Mouse (Mus musculus): ENCODE measurements around the gene Msi2.

Msi2 gene

DNA sequence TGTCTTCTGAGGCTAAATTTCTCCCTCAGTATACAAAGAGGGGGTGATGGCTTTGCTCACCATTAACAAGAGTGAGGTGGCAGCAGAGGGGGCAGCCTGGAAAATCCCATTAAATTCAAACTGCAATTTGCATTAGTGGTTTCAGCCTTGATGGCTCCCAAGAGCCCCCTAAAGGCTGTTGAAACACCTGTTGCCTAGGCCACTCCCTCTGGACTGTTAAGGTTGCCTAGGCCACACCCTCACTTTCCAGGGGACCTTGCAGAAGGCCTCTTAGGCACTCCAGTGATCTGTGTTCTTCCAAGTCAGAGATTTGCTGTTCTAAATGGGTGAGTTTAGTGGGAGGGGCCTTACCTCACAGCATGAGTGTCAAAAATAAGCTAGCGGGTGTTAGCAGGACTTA is 232.3 kb downstream of the Msi2 start:
- no peak for DNase-seq (ENCODE audit: low spot score in 2 of 2)

DNA sequence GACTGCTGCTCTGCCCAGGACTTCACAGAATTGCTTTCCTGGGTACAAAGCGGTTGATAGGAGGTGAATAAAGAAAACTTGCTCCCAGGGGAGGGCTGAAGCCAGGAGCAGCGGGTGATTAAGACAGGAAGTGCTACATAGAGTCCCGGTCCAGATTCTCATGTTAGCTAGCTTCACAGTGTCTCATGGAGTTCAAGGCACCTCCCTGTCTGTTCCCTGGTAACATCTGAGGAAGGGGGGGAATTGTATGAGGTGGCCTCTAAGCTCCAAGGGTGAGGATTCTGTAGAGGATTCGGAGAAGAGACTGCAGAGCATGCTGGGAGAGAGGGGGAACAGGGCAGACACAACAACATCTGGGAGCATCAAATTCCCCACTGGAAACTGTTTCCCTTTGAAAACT is 233.2 kb downstream of the Msi2 start:
- DNase-seq (ENCODE audit: low spot score in 2 of 2) = no peak

DNA sequence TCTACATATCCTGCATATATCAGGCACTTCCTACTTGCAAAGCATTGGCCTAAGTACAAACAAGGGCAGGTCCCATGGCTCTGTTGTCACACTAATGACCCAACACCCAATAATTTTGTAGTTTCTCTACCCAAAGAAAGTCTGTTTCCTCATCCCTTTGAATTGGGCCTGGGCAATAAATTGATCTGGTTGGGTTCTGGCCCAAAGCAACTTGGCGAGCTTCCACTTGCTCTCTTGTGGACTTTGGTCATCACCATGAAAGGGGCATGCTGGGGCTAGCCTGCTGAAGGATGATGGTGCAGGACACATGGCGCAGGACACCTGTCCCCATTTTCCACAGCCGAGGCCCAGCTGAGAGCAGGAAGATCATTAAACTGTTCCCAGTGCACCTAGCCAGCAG is 234.3 kb downstream of the Msi2 start:
- no peak for DNase-seq (ENCODE audit: low spot score in 2 of 2)

DNA sequence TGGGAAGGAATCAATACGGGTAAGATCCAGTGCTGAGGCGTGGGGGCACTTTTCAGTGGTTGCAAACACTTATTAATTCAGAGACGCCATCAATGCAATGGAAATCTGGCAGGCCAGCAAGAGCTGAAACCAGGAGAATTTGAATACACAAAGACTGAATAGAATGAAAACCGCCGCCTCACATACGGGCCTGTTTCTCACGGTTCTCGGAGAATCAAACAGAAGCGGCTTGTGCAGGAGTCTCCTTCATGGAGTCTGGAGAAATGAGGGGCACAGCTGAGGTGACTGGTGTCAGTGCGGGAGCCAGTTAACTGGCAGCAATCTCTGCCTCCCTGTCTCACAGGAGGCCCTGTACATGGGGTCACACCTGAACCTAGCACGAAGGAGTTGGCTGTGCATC is 235.7 kb downstream of the Msi2 start:
- DNase-seq (ENCODE audit: low spot score in 2 of 2) = no peak

DNA sequence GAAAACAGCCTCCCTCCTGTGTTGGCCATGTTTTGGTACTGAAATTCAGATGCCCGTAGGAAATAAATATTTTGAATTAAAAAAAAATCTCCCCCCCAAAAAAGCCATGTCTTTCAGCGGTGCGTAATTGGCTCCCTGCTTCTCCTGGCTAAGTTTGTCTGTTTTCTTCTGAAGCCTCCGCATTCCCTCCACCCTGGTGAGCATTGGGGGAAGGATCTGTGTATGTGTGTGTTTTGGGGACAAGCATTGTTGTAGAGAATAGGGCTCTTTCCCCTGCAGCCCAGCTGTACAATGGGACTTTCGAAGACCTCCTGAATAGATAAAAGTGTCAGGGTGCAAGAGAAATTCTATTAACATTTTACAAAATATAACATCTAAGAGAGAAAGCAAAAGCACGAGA is 236.1 kb downstream of the Msi2 start:
- no peak for DNase-seq (ENCODE audit: low spot score in 2 of 2)

DNA sequence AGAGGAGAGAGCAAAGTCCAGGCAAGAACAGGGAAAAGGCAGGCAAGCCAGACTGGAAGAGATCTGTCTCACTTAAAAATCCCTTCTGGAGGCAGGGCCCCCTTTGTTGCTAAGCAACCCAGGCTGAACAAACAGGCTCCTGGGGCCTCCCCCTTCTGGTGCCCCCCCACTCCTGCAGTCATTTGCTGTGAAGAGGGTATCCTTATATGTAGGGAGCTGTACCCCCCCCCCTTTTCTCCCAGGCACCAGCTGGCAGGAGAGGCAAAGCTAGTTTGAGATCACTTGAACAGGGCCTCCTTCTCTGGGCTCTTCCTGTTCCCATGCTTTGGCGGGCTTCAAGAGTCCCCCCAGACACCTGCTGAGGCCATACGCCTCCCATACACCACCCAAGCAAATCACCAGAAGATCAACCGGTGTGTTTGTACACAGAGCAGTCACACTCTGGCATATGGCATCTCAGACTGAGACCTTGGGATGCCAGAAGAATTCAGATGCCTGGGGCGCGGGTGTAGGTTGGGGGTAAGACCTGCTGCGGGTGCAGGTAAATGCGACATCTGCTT is 236.6 kb downstream of the Msi2 start:
- no peak for DNase-seq (ENCODE audit: low spot score in 2 of 2)

DNA sequence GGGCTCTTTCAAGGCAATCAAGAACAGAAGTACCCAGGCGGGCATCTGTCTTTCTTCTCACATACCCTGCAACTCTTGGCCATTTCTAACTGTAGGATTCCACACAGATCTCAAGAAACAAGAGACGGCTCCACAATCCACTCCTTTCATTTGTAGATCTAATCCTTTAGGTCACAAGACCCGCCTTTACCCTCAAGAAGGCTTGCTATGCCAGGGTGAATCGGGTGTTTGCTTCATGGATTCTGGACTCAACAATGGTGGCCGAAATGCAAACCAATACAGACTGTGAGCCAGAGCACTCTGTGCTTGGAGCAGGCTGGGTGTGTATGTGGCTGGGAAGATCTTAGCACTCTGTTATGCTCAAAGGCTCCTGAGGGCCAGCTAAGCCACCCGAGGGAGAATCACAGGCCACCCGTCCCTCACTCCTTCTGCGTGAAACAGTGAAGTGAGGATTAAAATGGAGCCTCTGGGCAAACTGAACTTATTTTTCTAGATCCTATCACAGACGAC is 237.2 kb downstream of the Msi2 start:
- DNase-seq (ENCODE audit: low spot score in 2 of 2) = no peak

DNA sequence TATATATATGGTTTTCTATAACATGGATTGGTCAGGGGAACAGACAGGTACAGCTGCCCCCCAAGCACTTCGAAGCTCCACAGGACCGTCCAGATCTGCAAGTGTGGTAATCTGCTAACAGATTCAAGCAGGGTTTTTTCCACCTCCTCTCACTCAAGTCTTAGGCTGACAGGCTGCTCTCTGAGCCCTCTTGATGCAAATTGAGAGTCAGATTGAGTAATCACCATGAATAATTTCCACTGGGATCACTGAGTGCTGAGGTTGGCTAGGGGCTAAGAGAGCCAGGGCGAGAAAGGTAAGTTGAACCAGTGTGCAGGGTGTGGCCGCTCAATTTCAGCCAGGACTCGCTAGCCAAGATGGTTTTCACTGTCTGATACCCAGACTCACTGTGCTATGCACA is 238.8 kb downstream of the Msi2 start:
- no peak for DNase-seq (ENCODE audit: low spot score in 2 of 2)

DNA sequence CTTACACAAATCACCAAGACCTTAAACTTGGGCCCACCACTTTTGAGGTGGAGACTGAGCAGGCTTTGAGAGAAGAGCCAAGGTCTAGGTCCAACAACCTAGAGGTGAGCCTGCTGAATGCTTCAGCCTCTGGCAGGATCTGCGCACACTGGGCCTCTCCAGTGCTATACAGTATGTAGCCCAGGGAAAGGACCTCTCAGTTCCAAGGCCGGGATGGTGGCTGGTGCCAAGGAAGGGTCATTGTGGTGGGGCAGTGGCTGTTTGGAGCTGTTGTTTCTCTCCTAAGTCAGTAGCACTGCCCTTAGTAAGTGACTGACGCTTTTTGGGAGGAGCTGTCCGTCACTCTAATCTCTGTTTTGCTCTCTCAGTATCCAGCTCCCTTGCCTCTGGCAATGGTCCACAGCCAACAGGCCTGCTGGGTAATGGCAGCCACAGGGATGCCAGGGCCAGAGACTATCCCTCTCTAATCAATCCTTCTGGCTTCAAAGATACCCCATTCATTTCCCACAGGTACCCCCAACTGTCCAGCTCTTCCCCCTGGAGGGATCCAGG is 243.3 kb downstream of the Msi2 start:
- no peak for DNase-seq (ENCODE audit: low spot score in 2 of 2)

DNA sequence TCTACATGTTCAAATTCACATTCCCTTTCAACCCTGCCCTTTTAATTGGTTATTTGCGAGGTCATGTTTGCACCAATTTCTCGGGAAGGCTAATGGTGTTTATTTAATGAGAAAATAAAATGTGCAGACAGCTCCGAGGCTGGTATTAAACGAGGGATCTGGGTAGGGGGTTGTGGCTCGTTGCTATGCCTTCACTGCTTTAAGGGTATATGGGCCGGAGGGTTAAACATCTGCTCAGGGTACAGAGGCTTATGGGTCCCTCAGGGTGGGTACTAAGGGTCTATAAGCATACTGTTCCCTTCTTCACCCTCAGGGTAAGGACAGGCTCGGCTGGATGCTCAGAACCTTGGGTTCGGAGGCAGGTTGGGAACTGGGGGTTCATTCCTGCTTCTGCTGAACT is 245.6 kb downstream of the Msi2 start:
- DNase-seq (ENCODE audit: low spot score in 2 of 2) = no peak

DNA sequence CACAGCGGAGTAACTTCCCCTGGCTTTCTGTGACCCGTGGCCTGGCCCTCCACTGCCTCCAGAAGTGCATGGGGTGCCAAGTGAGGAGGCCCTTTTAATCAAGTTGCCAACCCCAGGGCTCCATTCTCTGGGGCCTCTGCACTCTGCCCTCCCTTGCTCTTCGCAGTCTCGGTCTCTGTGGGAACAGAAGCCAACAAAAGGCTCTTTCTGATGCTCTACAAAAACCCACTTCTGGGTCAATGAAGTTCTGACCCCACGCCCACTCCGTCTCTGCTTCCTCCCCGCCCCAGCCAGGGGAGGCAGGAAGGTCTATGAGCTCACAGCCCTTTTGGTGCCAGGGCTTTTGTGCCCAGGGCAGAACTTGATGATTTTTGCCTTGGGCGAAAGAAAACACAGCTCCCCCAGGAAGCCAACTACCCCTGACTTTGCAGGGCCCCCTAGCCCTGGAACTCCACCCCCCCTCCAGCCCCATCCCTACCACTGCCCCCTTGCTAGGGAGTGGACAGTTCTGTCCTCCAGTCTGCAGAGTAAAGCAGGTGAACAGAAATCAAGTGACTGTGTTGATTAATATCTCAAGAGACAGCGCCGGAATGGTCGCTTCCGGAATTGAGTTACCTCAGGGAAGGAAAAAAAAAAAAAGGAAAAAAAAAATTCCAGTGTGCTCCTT is 246.2 kb downstream of the Msi2 start:
- no peak for DNase-seq (ENCODE audit: low spot score in 2 of 2)

DNA sequence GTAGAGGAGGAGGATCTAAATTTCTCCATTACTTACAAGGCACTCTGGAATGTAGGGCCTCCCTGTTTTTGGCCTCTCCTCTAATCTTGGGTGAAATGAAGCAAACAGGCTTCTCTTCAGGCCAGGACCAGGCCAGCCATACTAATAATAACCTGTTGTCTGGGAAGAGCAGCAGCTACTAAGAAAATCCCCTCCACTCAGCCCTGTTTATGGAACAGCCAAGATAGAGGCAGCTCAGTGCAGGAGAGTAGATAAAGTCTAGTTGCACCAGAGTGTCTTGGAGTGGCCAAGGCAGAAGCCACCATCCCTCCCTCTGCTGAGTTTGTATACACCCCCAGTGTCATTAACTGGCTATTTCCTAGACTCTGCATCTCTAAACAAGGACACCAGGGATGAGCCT is 247.7 kb downstream of the Msi2 start:
- DNase-seq (ENCODE audit: low spot score in 2 of 2) = no peak

DNA sequence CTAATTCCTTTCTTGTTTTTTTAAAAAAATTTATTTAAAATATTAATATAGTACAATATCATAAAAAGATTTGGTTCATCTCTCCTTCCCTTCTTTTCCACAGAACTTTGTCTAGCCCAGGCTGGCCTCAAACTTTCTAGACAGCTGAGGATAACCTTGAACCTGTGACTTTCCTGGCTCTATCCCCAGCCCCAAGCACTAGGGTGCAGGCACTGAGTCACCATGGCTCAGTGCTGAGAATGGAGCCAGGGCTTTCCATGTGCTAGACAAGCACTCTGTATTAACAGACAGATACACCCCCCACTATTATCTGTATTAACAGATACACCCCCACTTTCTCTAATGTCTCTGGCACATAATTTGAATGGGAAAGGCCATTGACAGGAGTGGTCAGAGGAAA is 249.3 kb downstream of the Msi2 start:
- DNase-seq (ENCODE audit: low spot score in 2 of 2) = no peak

DNA sequence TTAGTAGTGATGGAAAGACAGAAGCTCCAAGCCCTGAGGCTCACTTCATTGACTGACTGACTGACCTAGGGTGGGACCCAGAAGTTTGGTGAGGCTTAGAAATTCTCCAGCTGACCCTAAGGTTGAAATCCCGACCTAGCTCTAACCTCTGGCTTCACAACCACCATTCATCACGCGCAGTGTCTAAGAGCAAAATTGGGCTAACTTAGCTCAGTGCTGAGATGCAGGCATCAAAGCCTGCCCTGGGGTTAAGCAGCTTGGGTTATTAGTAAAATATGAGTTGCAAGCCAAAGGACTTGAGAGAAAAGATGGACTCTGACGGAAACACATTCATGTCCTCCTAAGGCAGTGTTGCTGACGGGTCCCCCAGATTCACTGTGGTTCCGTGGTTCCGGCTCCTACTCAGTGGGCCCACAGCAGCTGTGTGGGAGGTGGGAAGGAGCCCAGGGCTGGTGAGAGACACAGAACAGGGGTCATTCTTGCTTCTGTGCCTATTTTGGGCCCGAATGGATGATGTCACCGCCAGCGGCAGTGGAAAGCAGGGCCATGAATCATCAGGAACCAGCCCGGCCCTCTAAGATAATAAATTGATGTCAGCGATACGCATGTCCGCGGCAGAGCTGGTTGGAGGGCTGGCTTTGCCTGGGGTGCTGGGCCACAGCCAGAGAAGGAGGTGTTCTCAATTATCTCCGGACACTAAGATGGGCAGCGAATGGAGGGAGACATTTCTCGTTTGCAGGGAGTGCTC is 250.6 kb downstream of the Msi2 start:
- peak; percentile 52 to 61 for DNase-seq (ENCODE audit: low spot score in 2 of 2)

DNA sequence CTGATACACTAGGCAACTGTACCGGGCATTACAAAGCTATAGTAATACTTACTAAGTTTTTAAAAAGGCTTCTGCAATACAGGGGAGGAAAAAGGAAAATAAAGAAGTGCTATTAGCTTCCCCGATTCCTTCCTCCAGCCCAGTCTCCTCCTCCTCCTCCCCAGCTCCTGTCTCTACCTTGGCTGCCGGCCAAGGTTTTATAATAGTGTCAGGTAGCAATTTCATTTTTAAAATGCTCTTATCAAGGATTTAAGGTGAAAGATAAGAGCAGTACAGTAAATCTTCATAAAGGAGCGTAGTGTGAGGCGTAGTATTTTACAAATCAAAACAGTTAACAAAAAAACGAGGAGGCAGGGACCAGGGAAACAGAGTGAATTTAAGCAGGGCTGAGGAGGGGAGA is 254.4 kb downstream of the Msi2 start:
- no peak for DNase-seq (ENCODE audit: low spot score in 2 of 2)

DNA sequence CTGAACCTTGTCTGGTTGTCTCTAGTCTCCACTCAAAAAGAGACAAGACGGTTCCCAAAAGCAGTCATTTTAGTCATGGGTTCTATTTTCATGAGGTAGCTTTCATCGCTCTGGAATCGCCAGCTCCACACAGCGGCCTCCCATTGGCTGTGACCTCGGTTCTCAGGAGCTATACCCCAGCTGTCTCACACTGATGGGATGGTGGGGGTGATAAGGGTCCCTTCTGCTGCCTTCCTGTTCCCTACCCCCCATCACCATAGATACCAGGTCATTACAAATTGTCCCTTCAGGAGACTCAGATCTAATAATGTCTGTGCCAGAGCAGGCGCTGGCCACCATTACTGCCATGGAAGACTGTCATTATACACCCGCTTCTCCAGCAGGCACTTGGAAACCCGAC is 255.5 kb downstream of the Msi2 start:
- DNase-seq (ENCODE audit: low spot score in 2 of 2) = no peak

DNA sequence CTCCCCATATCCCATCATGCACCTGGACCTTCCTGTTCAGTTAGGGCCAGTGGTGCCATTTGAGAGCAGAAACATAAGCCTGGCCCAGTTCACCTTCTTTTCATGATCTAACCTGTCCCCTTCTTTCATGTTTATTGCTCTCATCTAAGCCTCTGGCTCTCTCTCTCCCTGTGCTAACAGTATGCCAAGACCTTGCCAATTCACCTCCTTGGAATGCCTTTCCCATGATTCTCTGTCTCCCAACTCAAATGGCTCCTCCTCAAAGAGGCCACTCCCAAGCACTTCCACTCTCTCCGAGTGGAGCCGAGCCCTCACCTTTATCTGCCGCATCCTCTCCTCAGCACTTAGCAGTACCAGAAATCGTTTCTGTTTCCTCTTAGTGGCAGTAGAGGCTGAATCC is 256.7 kb downstream of the Msi2 start:
- no peak for DNase-seq (ENCODE audit: low spot score in 2 of 2)

DNA sequence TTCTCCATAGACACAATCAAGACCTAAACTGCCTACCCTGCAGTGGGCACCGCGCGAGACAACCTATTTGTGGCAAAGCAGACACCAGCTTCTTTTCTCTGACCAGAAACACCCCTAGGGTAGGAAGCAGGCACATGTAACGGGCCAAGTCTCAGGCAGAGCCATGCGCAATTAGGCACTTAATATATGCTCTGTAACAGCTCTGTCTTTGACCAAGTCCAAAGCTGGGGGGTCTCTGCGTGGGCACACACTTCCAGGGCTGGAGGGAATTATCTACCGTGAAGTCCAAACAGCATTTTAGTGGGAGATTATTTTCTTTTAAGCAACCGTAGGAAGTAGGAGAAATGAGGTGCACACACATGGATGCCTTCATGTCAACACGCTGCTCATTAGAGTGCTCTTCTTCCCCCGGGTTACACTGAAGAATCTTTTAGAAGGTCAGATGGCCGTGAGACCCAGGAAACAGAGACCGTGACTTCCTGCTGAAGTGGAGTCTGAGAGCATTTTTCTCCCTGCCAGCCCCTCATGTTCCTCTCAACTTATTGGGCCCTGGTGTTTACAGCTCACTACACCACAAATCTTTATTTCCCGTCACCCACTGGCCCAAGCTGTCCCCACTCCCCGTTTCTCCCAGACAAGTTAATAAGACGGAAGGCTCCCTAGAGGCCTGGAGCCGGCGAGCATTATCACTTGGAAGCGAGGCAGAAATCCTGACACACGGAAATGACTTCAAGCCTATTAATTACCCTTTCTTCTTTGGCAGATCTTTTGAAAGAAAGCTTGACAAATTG is 258.2 kb downstream of the Msi2 start:
- DNase-seq (ENCODE audit: low spot score in 2 of 2) = no peak

DNA sequence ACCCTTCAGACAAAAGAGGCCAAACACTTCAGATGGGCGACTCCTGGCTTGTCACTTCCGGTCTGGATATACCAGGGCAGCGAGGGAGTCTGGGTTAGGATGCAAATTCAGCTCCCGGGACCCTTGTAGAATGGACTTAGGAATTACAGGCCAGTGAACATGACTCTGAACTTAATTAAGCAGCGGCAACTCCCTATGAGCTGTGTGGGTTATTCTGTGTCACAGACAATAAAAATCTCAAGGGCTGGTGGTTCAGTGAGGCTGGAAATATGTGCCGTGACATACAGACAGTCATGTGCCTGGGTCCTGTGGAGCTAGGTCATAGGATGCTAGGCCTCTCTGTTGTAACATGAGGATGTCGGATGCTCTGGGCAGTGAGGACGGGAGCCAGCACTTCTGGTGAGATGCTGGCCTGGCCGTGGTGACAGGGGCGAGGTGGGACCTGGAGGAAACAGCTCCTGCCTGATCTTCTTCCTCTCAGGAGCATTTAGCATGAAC is 261.0 kb downstream of the Msi2 start:
- DNase-seq (ENCODE audit: low spot score in 2 of 2) = no peak

DNA sequence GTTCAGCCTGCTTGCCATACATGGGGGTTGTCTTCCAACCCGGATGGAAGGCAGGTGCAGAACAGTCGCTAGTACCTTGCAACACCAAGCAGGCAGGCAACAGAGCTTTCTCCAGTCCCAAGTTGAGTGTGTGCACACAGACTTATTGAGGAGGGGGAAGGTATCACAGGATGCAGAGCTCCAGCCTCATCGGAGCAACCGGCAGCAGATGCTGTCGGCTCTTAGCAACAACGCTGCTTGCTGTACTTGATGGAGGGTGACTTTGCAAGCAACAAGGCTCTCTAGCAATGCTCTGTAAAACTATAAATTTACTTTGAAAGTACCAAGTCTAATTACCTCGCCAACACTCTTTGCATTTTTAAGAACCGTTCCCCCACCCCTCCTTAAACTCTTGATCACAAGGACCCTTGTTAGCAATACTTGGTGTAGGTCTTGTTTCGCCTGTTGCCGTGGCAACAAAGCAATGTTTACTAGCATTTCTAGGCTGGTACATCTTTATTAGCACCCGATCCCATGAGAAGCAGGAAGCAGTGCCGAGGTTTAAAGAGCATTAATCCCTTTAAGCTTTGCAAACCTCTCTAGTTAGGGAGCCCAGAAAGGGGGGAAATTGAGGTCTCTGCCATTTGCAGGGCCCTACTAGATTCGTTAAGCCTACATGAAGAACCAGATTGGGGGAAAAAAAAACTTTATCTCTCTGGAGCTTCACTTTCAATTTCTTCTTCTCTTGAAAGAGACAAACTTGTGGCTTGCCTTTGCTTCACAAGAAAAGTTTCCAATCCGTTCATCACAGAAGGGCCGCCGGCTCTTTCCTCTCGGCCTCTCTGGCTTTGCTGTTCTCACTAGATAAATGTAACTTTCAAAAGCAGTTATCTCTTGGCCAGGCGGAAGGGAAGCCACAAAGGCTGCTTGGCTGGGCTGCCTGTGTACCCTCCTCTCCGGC is 263.2 kb downstream of the Msi2 start:
- no peak for DNase-seq (ENCODE audit: low spot score in 2 of 2)

DNA sequence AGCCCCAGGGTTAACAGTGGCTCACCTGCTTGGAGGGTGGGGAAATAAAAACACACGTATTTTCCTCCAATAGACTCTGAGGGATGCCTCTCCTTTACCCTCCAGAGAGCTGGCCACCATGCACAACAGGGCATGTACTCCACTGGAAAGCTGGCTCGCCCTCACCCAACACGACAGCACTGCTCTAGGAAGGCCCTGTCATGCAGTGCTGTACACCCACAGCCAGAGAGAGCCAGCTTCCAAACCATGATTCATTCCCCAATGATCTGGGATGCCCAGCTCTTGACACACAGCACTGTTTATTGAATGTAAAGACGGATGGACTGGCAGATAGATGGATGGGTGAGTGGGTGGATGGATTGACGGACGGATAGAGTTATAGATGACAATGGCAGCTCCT is 269.1 kb downstream of the Msi2 start:
- no peak for DNase-seq (ENCODE audit: low spot score in 2 of 2)
